Mouse (Mus musculus) limb, embryonic 14.5 days (tissue): ENCODE measurements around the gene Msi2. TPM values are rescaled to one million over a fixed set of nuclear protein-coding genes. Genes with fewer than 3 reads are reported as not detected.

ENCODE experiments used
- ATAC-seq: fragments of 200-750 bp; cut with Nextera tagmentation; 2 replicates; pipeline ENCODE4 v1.8.0; 2017; ENCODE audit warnings: low read depth, moderate number of reproducible peaks, moderate TSS enrichment; ENCODE audit not compliant: low FRiP score
- DNase-seq: peaks from one replicate; pipeline ENCODE4 v3.0.0-alpha.2; 2015; ENCODE audit warnings: low spot score
- H3K27ac ChIP-seq: fragments of 300-500 bp; sonication (generic); replicated peaks from 2 replicates; pipeline ENCODE4 v1.5.1; 2014; ENCODE audit warnings: low read depth, mild to moderate bottlenecking, low read length, moderate library complexity, mixed read lengths
- H3K27me3 ChIP-seq: fragments of 300-500 bp; sonication (generic); 2 replicates; pipeline ENCODE4 v1.6.1; 2014; ENCODE audit warnings: low read length, mixed read lengths; ENCODE audit not compliant: control insufficient read depth, insufficient read depth
- H3K36me3 ChIP-seq: fragments of 300-500 bp; sonication (generic); 2 replicates; pipeline ENCODE4 v1.6.1; 2014; ENCODE audit warnings: mild to moderate bottlenecking, low read length, moderate library complexity, mixed read lengths; ENCODE audit not compliant: control insufficient read depth, insufficient read depth
- H3K4me1 ChIP-seq: fragments of 300-500 bp; sonication (generic); 2 replicates; pipeline ENCODE4 v1.6.1; 2014; ENCODE audit warnings: antibody characterized with exemption, low read length, mixed read lengths; ENCODE audit not compliant: control insufficient read depth, insufficient read depth
- H3K4me2 ChIP-seq: fragments of 300-500 bp; sonication (generic); replicated peaks from 2 replicates; pipeline ENCODE4 v1.6.1; 2014; ENCODE audit warnings: low read depth, mild to moderate bottlenecking, low read length, moderate library complexity; ENCODE audit not compliant: severe bottlenecking
- H3K4me3 ChIP-seq: fragments of 300-500 bp; sonication (generic); replicated peaks from 2 replicates; pipeline ENCODE4 v1.5.1; 2014; ENCODE audit warnings: low read length
- H3K9ac ChIP-seq: fragments of 300-500 bp; sonication (generic); 2 replicates; pipeline ENCODE4 v1.6.1; 2014; ENCODE audit warnings: mild to moderate bottlenecking, low read depth, low read length, moderate library complexity; ENCODE audit not compliant: severe bottlenecking
- H3K9me3 ChIP-seq: fragments of 300-500 bp; sonication (generic); 2 replicates; pipeline ENCODE4 v1.6.1; 2016; ENCODE audit warnings: low read length; ENCODE audit not compliant: control insufficient read depth
- POLR2A ChIP-seq: fragments of 200-500 bp; IDR thresholded peaks from 2 replicates; pipeline ENCODE4 v1.8.0; 2012; ENCODE audit warnings: inconsistent platforms, mild to moderate bottlenecking, moderate library complexity, borderline replicate concordance; ENCODE audit not compliant: insufficient read depth, insufficient read length; ENCODE audit errors: extremely low read depth
- WGBS: fragments of 180-500 bp; shearing (Covaris S2); extraction: QIAGEN DNeasy Blood & Tissue Kit; methylation state at CpG from one replicate; pipeline ENCODE4 v1.1.7; 2014; 5-methylcytosine and 5-hydroxymethylcytosine counted together
- polyA plus RNA-seq, 2 experiments: library from polyadenylated mRNA; depleted of rRNA in 1 of 2; stranded (reverse) in 1 of 2; unstranded in 1 of 2; fragments of >200 nt; fragmentation: Nextera tagmentation in 1 of 2; extraction: Ambion mirVana in 1 of 2; gene quantifications; 2 replicates each; pipeline versions ENCODE4 v1.2.1 to v1.2.3; 2012 to 2014

Gene Msi2
- polyA plus RNA-seq, 2 experiments = 13.9 to 36.5 TPM

- no peak for DNase-seq
- Histone ChIP-seq H3K27ac (no peak overlapping the region), H3K27me3 (no peaks in the 10 kb centered on the region), H3K4me3 (no peak overlapping the region), H3K36me3 (peaks cover 5% of the 10 kb centered on the region; the same call in 1 of the 2 replicates), H3K9me3 (no peaks in the 10 kb centered on the region), H3K9ac (no peak overlapping the region), H3K4me1 (peaks cover 17% of the 10 kb centered on the region), H3K4me2 (no peak overlapping the region)
- no peak for ATAC-seq
- WGBS = 78% methylated on average over 3 of the region's 3 CpGs
- no peak for TF ChIP-seq POLR2A
Measured at GRCm38 (mm10) chr11:88406408-88406915, 311.9 kb downstream of the Msi2 start.

GRCm38 (mm10) chr11:88404816-88405613 is 313.3 kb downstream of the Msi2 start:
- WGBS = 24% methylated on average over 17 of the region's 17 CpGs
- Histone ChIP-seq H3K9ac (no peak overlapping the region), H3K4me3 (no peak overlapping the region), H3K27me3 (no peaks in the 10 kb centered on the region), H3K4me1 (peaks cover 19% of the 10 kb centered on the region), H3K4me2 (0 out of 2 replicates have a peak overlapping the region, but pooled peaks have one; percentile 3), H3K27ac (peak overlapping the region; percentile 26; the same call in 1 of the 2 replicates), H3K36me3 (0 out of 2 replicates have a peak, but pooled peaks cover under 1% of the 10 kb centered on the region), H3K9me3 (no peaks in the 10 kb centered on the region)
- ATAC-seq = peak; percentile 47
- DNase-seq = peak; percentile 33
- no peak for TF ChIP-seq POLR2A

GRCm38 (mm10) chr11:88404247-88404677 is 314.1 kb downstream of the Msi2 start:
- peaks cover 19% of the 10 kb centered on the region for H3K4me1 ChIP-seq
- no peak for TF ChIP-seq POLR2A
- no peak overlapping the region for H3K4me3 ChIP-seq
- H3K27me3 ChIP-seq = no peaks in the 10 kb centered on the region
- DNase-seq (no peak), ATAC-seq (no peak)
- H3K36me3 ChIP-seq = no peaks in the 10 kb centered on the region
- no peak overlapping the region for H3K9ac ChIP-seq
- WGBS = 64% methylated on average over 5 of the region's 5 CpGs
- H3K27ac ChIP-seq = no peak overlapping the region; the same call in 1 of the 2 replicates
- H3K4me2 ChIP-seq = no peak overlapping the region
- H3K9me3 ChIP-seq = no peaks in the 10 kb centered on the region

- no peak overlapping the region for H3K27ac ChIP-seq
- H3K9ac ChIP-seq = no peak overlapping the region
- no peaks in the 10 kb centered on the region for H3K9me3 ChIP-seq
- ATAC-seq (no peak), DNase-seq (no peak)
- WGBS = 65% methylated on average over 7 of the region's 7 CpGs
- TF ChIP-seq POLR2A = no peak
- H3K4me3 ChIP-seq = no peak overlapping the region
- H3K27me3 ChIP-seq = no peaks in the 10 kb centered on the region
- H3K36me3 ChIP-seq = no peaks in the 10 kb centered on the region
- H3K4me2 ChIP-seq = no peak overlapping the region
- peaks cover 19% of the 10 kb centered on the region for H3K4me1 ChIP-seq
Measured at GRCm38 (mm10) chr11:88402290-88402689, 316.0 kb downstream of the Msi2 start.

GRCm38 (mm10) chr11:88401333-88401732 is 317.0 kb downstream of the Msi2 start:
- Histone ChIP-seq H3K4me1 (peaks cover 19% of the 10 kb centered on the region), H3K9me3 (no peaks in the 10 kb centered on the region), H3K4me2 (no peak overlapping the region), H3K4me3 (no peak overlapping the region), H3K27ac (no peak overlapping the region), H3K9ac (no peak overlapping the region), H3K36me3 (no peaks in the 10 kb centered on the region), H3K27me3 (no peaks in the 10 kb centered on the region)
- 87% methylated on average over 6 of the region's 6 CpGs for WGBS
- TF ChIP-seq POLR2A = no peak
- DNase-seq (no peak), ATAC-seq (no peak)
